Mouse (Mus musculus) embryonic facial prominence, embryonic 11.5 days (tissue): ENCODE measurements at regions not wholly inside any gene's neighbourhood (a gene's known extent, or its start where the extent isn't known, plus 50 kb on each side); places are given as distances from the start of the nearest gene placed in this dataset.

Experiments used
- ATAC-seq: fragments of 200-750 bp; cut with Nextera tagmentation; replicated peaks from 2 replicates; pipeline ENCODE4 v1.8.0; 2017; ENCODE audit warnings: low read depth; ENCODE audit not compliant: insufficient number of reproducible peaks, low FRiP score, low TSS enrichment
- DNase-seq: peaks from one replicate; pipeline ENCODE4 v3.0.0-alpha.2; 2015; ENCODE audit warnings: low spot score
- H3K27ac ChIP-seq: fragments of 300-500 bp; sonication (generic); replicated peaks from 2 replicates; pipeline ENCODE4 v1.5.1; 2014; ENCODE audit warnings: mild to moderate bottlenecking, low read depth, low read length, control low read depth
- H3K27me3 ChIP-seq: fragments of 300-500 bp; sonication (generic); 2 replicates; pipeline ENCODE4 v1.6.1; 2014; ENCODE audit warnings: mild to moderate bottlenecking, low read length, moderate library complexity, mixed read lengths; ENCODE audit not compliant: control insufficient read depth, insufficient read depth
- H3K36me3 ChIP-seq: fragments of 300-500 bp; sonication (generic); replicated peaks from 2 replicates; pipeline ENCODE4 v1.6.1; 2014; ENCODE audit warnings: low read depth, mild to moderate bottlenecking, low read length, moderate library complexity, mixed read lengths; ENCODE audit not compliant: control insufficient read depth, insufficient read depth
- H3K4me1 ChIP-seq: fragments of 300-500 bp; sonication (generic); 2 replicates; pipeline ENCODE4 v1.6.1; 2014; ENCODE audit warnings: low read length, mixed read lengths; ENCODE audit not compliant: control insufficient read depth, insufficient read depth
- H3K4me2 ChIP-seq: fragments of 300-500 bp; sonication (generic); 2 replicates; pipeline ENCODE4 v1.6.1; 2014; ENCODE audit warnings: low read depth, mild to moderate bottlenecking, control low read depth, low read length, moderate library complexity
- H3K4me3 ChIP-seq: fragments of 300-500 bp; sonication (generic); 2 replicates; pipeline ENCODE4 v1.5.1; 2014; ENCODE audit warnings: low read depth, low read length, control low read depth
- H3K9ac ChIP-seq: fragments of 300-500 bp; sonication (generic); replicated peaks from 2 replicates; pipeline ENCODE4 v1.6.1; 2014; ENCODE audit warnings: mild to moderate bottlenecking, control low read depth, low read length
- H3K9me3 ChIP-seq: fragments of 300-500 bp; sonication (generic); replicated peaks from 2 replicates; pipeline ENCODE4 v1.6.1; 2016; ENCODE audit warnings: mild to moderate bottlenecking, low read length, inconsistent platforms, mixed read lengths; ENCODE audit not compliant: control insufficient read depth
- WGBS: fragments of 180-500 bp; shearing (Covaris S2); extraction: QIAGEN DNeasy Blood & Tissue Kit; methylation state at CpG from one replicate; pipeline ENCODE4 v1.1.7; 2014; 5-methylcytosine and 5-hydroxymethylcytosine counted together

DNA sequence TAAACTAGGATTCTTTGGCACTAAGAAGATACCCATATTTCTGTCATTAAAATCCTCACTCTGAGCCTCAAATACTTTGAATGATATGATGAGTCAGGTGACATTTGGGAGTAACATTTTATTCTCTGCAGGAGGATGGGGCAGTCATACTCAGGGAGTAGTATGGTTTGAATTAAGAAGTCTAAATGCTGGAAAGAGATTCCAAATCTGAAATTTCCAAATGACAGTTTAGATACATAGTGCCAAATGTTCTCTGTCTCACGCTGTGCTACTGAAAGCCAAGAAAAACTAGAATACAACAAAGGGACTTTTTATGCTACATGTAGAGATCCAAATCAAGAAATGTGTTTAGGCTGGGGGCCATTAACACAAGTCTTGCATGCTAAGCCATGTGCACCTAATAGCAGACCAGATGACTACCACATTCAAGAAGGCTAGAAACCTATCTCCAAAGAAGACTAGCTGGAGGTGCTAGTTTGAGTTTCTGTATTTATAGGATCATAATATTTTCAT is 796.5 kb downstream of the Flrt2 start:
- no peak overlapping the region for H3K27ac ChIP-seq
- DNase-seq (no peak), ATAC-seq (no peak)
- no peak overlapping the region for H3K9ac ChIP-seq
- H3K4me2 ChIP-seq = no peak overlapping the region
- no peaks in the 10 kb centered on the region for H3K4me1 ChIP-seq
- no peaks in the 10 kb centered on the region for H3K9me3 ChIP-seq
- 80% methylated on average over 1 of the region's 1 CpGs for WGBS
- H3K36me3 ChIP-seq = no peaks in the 10 kb centered on the region
- no peaks in the 10 kb centered on the region for H3K27me3 ChIP-seq
- H3K4me3 ChIP-seq = no peak overlapping the region

DNA sequence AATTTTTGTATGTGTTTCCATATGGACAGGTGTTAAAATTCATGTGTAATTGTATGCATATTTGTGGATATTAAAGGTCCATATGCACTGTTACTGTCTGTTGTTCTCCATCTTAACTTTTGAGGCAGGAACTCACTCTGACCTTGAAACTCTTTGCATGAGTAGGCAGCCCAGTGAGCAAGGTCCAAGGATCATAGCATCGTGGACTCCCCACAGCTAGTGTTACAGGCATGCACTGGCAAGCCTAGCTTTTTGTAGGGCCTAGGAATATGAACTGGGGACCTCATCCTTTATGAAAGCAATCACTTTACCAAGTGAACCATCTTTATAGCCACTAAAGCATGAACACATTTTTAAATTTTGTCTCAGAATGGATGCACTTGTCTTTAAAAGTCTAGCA is 817.6 kb downstream of the Flrt2 start:
- ATAC-seq (no peak), DNase-seq (no peak)
- Histone ChIP-seq H3K9me3 (no peaks in the 10 kb centered on the region), H3K27ac (no peak overlapping the region), H3K4me2 (no peak overlapping the region), H3K9ac (no peak overlapping the region), H3K36me3 (no peaks in the 10 kb centered on the region), H3K27me3 (no peaks in the 10 kb centered on the region), H3K4me1 (no peaks in the 10 kb centered on the region), H3K4me3 (no peak overlapping the region)
- 74% methylated on average over 1 of the region's 1 CpGs for WGBS

- Histone ChIP-seq H3K4me1 (no peaks in the 10 kb centered on the region), H3K9ac (no peak overlapping the region), H3K36me3 (no peaks in the 10 kb centered on the region), H3K9me3 (no peaks in the 10 kb centered on the region), H3K4me2 (no peak overlapping the region), H3K27me3 (no peaks in the 10 kb centered on the region), H3K27ac (no peak overlapping the region), H3K4me3 (no peak overlapping the region)
- no peak for DNase-seq
- WGBS = 77% methylated on average over 1 of the region's 1 CpGs
- ATAC-seq = no peak
Observed at GRCm38 (mm10) chr12:96558824-96559223, 866.8 kb downstream of the Flrt2 start.

DNA sequence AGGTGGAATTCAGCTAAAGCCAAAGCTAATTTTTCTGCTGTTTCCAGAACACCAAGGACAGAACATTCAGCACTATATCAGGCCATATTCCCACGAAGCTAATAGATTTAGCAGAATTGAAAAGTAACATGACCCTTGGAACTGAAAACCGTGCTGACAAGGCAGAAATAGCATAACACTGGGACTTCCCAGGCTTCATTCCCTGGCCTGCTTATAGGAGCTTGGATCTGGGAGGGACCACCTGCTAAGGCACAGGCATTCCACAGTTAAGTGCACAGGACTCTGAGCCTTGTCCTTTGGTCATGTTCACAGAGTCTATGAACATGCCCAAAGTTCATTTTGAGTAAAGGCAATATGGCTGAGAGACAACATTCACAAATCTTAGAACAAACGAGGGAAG is 902.8 kb downstream of the Flrt2 start:
- Histone ChIP-seq H3K27me3 (no peaks in the 10 kb centered on the region), H3K4me3 (no peak overlapping the region), H3K9ac (no peak overlapping the region), H3K9me3 (no peaks in the 10 kb centered on the region), H3K4me1 (no peaks in the 10 kb centered on the region), H3K36me3 (no peaks in the 10 kb centered on the region), H3K4me2 (no peak overlapping the region), H3K27ac (no peak overlapping the region)
- ATAC-seq (no peak), DNase-seq (no peak)
- 50% methylated on average over 3 of the region's 3 CpGs for WGBS

- H3K27me3 ChIP-seq = no peaks in the 10 kb centered on the region
- no peak overlapping the region for H3K27ac ChIP-seq
- DNase-seq (no peak), ATAC-seq (no peak)
- no peaks in the 10 kb centered on the region for H3K4me1 ChIP-seq
- 78% methylated on average over 2 of the region's 2 CpGs for WGBS
- H3K9ac ChIP-seq = no peak overlapping the region
- H3K4me2 ChIP-seq = no peak overlapping the region
- H3K4me3 ChIP-seq = no peak overlapping the region
- no peaks in the 10 kb centered on the region for H3K36me3 ChIP-seq
- H3K9me3 ChIP-seq = no peaks in the 10 kb centered on the region
Observed at GRCm38 (mm10) chr12:96615134-96615533, 923.1 kb downstream of the Flrt2 start.

- no peak for DNase-seq
- H3K36me3 ChIP-seq = no peaks in the 10 kb centered on the region
- no peaks in the 10 kb centered on the region for H3K4me1 ChIP-seq
- H3K4me2 ChIP-seq = no peak overlapping the region
- no peak overlapping the region for H3K27ac ChIP-seq
- ATAC-seq = no peak
- H3K9ac ChIP-seq = no peak overlapping the region
- no peak overlapping the region for H3K4me3 ChIP-seq
- no peaks in the 10 kb centered on the region for H3K27me3 ChIP-seq
- 86% methylated on average over 4 of the region's 4 CpGs for WGBS
- H3K9me3 ChIP-seq = no peaks in the 10 kb centered on the region
Observed at GRCm38 (mm10) chr12:96615850-96616249, 923.8 kb downstream of the Flrt2 start.

DNA sequence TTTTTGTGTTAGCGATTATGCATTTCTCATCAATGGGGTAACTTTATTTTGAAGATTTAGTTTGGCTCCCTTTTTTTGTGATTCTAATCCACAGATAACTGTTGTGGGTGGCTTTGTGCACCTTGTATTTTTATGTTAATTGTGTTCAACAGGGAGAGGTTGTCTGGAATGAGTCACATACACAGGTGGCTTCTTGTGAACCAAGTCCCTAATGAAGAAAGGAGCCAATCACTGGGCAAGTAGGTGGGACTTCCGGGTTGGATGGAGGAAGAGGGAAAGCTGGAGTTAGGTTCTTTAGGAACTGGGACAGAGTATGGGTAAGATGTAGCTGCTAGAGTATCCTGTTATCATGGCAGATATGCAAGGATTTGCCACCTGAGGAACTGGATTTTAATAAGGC is 925.2 kb downstream of the Flrt2 start:
- no peaks in the 10 kb centered on the region for H3K9me3 ChIP-seq
- no peaks in the 10 kb centered on the region for H3K27me3 ChIP-seq
- H3K4me1 ChIP-seq = no peaks in the 10 kb centered on the region
- no peak overlapping the region for H3K4me3 ChIP-seq
- 92% methylated on average over 2 of the region's 2 CpGs for WGBS
- H3K36me3 ChIP-seq = no peaks in the 10 kb centered on the region
- H3K9ac ChIP-seq = no peak overlapping the region
- DNase-seq (no peak), ATAC-seq (no peak)
- H3K27ac ChIP-seq = no peak overlapping the region
- H3K4me2 ChIP-seq = no peak overlapping the region
